Mouse (Mus musculus) retina, adult 2 months (tissue): ENCODE results near the gene Ube2r2.

Source experiments
- DNase-seq: peaks from one replicate; pipeline ENCODE4 v3.0.0-alpha.2; 2012; ENCODE audit warnings: low read depth, low spot score

Gene Ube2r2

GRCm38 (mm10) chr4:41174631-41175030 is 39.1 kb downstream of the Ube2r2 start:
- DNase-seq = no peak

- no peak for DNase-seq
Observed at GRCm38 (mm10) chr4:41179825-41180725, 44.5 kb downstream of the Ube2r2 start.

DNA sequence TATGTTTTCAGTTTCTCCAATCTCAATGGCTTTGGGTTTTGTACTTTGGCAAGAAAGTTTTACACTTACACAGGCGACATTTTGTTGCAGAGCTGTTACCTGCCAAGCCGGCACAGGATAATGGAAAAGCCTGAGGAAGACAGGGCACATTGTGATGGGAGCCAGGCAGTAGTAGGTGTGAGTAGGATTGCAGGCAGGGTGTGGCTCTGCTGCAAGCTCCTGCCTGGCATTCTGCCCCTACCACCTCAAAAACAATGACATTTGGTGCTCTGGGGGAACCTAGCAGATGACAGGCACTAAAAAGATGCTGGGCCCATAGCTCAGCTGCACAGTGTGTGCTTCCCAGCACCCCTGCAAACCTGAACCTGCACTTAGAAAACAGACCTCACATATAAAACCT is 54.3 kb downstream of the Ube2r2 start:
- no peak for DNase-seq

- DNase-seq = no peak
Observed at GRCm38 (mm10) chr4:41192544-41193512, 57.3 kb downstream of the Ube2r2 start.

GRCm38 (mm10) chr4:41195328-41195727 is 59.8 kb downstream of the Ube2r2 start:
- DNase-seq = no peak

GRCm38 (mm10) chr4:41196861-41197610 is 61.5 kb downstream of the Ube2r2 start:
- DNase-seq = no peak

DNA sequence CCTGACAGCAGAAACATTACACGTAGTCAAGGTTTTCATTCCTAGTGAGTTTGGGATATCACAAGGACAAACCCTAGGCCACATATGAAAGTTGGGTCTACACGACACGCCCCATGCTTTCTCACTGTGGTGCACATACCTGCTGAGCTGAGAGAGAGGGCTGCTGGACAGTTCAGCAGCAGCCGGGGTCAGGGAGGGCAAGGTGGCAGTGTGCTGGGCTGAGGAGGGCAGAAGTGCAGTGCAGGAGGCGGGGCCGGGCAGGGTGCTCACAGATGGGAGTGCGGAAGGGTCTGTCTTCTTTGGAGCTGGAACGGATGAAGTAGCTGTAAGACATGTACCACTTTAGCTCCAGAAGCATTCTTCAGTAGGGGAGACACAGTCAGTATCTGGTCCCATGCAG is 66.6 kb downstream of the Ube2r2 start:
- DNase-seq = no peak

GRCm38 (mm10) chr4:41205751-41206150 is 70.2 kb downstream of the Ube2r2 start:
- DNase-seq = no peak

DNA sequence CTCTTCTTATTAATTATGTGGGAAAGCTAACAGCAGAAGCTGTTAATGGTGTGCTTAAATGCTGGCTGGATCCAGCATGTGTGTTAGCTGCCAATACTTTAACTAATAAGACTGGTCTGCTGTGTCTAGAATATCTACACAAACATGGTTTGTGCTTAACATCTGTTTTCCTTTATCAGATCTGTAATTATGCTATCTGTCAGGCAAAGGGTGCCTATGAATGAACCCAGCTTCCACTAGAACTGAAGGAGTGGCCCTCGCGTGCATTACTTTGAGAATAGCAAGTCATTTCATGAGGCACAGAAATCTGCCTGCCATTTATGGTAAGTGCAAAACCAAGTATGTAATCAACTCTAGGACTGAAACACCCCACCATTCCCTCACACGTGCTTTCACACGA is 72.5 kb downstream of the Ube2r2 start:
- DNase-seq = no peak

- DNase-seq = no peak
Observed at GRCm38 (mm10) chr4:41225412-41225811, 89.9 kb downstream of the Ube2r2 start.

DNA sequence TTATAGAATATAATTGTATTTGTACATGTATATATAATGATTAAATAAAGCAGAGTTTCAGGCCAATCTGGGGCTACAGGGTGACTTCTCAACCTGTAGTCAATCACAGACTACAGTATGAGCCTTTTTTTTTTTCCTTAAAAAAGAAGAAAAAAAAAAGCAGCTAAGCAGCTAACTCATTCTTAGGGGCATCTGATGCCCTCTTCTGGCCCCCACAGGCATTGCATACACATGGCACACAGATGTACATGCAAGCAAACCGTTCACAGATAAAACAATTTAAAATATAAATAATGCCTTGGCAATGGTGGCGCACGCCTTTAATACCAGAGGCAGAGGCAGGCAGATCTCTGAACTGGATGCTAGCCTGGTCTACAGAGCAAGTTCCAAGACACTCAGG is 90.8 kb downstream of the Ube2r2 start:
- no peak for DNase-seq

GRCm38 (mm10) chr4:41235621-41236020 is 100.1 kb downstream of the Ube2r2 start:
- DNase-seq = no peak

- no peak for DNase-seq
Observed at GRCm38 (mm10) chr4:41240916-41241315, 105.4 kb downstream of the Ube2r2 start.
